Mouse (Mus musculus): Measurements from ENCODE around the gene Fam180a. TPM values are rescaled to one million over a fixed set of nuclear protein-coding genes. Genes with fewer than 3 reads are reported as not detected.

Fam180a gene
- total RNA-seq, 2 experiments from 2014 or later = 1.2 to 1.3 TPM

DNA sequence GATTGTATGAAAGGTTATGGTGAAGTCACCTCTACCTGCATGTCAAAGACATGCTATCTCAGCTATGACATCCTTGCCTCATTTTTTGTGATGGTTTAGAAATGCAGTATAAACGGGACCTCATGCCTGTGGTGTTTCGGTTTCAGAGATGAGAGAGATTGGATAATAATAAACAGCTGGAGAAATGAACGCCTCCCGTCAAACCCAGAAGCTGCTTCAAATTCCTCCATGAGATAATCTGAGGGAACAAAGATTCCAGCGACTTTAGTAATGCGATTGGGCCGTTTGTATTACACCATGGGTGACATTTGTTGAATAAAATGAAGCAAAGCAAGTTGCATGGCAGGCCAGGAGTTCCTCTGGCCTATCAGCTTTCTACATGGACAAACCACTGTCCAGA lies 16.5 kb downstream of the Fam180a start:
- DNase-seq = no peak

DNA sequence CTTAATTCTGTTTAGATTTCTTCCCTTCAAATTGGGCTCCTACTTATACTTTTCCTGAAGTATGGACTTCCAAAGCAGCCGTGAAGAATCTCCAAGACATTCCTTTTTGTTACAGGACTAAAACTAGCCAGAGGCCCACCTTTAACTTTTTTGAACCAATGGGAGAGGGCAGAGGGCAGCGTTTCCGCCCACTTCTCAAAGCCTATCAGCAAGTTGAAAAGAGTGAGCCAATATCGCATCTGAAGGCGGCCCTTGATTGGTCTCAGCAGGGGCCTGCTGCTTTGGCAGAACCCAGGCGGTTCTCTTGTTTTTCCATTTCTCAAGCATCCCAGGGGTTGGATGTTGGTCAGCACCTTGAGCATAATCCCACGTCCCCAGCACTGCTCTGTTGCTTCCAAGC lies 17.9 kb downstream of the Fam180a start, which contains the start of gene Slc13a4:
Slc13a4 (minus strand) TSS at position 95 of the 400 bp plus-strand sequence.
- DNase-seq = no peak

- no peak for DNase-seq
Observed at GRCm38 (mm10) chr6:35307136-35307535, 18.8 kb downstream of the Fam180a start.

- DNase-seq = no peak
Observed at GRCm38 (mm10) chr6:35303355-35303900, 22.5 kb downstream of the Fam180a start.

DNA sequence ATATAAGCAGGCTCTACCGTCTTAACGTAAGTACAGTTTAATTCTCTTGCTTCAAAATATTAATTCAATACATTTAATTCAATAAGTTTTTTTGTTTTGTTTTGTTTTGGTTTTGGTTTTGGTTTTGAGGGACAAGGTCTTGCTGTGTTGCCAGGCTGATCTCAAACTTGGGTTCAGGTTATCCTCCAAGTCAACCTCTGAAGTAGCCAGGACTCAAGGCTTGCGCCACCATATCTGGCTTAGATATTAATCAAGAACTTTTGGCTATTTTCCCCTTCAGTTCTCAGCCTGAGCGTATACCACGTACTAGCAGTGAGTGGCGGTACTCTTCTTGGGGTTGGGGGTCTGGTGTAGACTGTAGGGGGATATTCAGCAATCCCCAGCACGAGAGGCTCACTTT lies 23.4 kb downstream of the Fam180a start:
- DNase-seq = no peak

GRCm38 (mm10) chr6:35298323-35298722 lies 27.6 kb downstream of the Fam180a start:
- no peak for DNase-seq

DNA sequence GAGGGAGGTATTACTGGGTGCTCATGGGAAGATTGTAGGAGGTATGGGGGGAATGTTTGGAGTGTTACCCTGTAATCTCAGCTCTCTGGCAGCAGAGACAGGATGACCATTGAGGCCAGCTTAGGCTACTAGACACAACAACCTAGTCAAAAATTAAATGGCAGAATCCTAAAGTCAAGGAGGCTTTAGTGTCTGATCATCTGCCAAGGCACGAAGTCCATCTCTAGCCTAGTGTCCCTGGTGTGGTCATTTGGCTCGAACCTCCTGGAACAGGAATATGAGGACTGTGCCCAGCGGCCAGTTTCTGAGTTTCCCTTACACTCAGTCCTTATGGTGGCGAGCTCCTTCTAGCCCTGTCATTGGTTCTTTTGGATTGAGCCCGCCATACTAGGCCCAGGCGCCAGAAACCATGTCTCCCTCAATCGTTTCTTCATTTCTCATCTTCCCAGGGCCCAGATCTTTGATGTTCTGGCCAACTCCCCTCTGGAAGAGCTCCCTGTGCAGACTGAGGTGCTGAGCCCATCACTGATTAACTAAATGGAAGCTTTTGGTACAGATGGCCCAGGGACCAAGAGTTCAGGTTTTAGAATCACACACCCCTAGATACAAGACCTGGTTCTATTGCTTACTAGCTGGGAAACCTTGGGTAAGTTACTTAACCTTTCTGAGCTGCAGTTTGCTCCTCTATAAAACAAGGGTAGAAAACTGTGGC lies 28.3 kb downstream of the Fam180a start:
- DNase-seq = no peak

- DNase-seq = peak; percentile 18
Observed at GRCm38 (mm10) chr6:35297001-35297400, 28.9 kb downstream of the Fam180a start.

DNA sequence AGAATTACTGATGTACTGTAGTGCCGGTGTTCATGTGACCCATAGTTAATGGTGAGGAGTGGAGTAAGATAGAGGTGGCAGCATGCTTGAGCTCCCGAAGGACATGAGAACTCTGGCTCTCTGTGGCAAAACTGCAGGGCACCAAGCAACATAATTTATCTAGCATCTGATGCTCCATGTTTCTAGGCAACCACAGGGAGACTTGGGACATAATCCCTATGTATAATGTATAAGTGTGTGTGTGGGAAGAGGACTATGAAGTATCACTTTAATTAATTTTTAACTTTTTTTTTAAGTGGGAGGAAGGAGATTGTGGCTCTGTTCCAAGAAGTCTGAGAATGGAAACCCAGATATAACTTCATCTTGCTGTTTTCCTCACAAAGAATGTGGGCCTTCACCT lies 31.0 kb downstream of the Fam180a start:
- DNase-seq = no peak

- DNase-seq = no peak
Observed at GRCm38 (mm10) chr6:35289676-35290075, 36.3 kb downstream of the Fam180a start.

DNA sequence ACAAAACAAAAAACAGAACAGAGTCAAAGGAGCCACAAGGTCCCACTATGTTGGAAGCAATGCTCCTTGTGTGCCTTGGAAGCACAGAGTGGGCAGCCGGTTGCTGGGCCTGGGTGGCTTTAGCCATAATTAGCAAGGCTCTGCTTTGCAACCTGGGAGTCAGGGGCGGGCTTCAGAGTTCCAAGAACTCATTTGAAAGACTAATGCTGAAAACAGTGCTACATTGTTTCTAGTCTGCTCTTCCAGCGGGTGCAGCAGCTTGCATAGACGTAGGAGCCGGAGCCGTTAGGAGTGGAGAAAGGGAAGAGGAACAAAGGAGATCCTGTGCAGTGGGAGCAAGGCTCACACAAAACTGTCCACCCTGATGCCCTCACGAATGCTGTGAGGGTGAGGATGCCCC lies 37.0 kb downstream of the Fam180a start:
- no peak for DNase-seq

GRCm38 (mm10) chr6:35288114-35288761 lies 37.7 kb downstream of the Fam180a start:
- DNase-seq = peak; percentile 28

DNA sequence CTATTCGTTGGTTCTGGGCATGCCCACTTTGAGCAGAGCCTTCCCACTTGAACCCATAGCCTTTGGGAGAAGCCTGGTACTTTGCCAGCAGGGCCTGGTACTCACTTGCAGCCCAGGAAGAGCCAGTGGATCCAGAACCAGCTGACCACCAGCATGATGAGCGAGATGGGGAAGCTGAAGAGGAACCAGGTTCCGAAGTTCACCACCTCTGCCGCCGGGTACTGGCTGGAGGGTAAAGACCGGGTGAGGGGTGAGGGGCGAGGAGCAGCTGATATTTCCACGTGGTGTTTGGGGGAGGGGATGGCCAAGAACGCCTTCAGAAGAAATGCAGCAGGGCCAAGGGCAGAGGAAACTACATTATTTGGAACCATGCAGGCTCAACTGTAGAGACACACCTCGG lies 46.6 kb downstream of the Fam180a start:
- no peak for DNase-seq

- no peak for DNase-seq
Observed at GRCm38 (mm10) chr6:35277903-35278587, 47.9 kb downstream of the Fam180a start.

DNA sequence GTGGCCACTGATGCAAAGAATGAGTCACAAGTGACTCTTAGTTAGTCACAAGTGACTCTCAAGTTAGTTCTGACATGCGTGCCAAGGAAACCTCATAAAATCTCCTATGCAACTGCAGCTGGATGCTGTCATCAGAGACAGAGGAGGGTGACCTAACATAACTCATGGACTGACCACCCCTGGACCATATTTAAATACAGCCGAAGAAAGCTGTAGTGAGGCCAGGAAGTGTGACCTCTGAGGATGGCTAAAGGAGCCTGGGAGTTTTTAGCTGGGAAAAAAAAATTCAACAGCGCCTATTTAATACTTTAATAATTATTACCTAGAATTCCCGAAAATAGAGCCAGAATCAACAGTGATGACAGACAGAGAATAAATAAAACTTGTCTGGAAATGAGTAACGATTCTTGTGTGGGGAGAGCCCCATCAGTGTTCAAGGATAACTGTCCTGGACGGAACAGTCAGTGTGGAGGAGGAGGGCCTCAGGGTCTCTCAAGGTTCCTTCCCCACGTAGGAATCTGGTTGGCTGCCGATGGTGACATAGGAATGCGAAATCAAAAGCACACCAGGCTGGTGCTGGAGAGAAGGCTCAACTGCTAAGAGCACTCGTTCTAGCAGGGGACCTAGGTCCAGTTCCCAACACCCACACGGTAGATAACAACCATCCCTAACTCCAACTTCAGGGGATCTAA lies 52.4 kb downstream of the Fam180a start:
- DNase-seq = no peak

DNA sequence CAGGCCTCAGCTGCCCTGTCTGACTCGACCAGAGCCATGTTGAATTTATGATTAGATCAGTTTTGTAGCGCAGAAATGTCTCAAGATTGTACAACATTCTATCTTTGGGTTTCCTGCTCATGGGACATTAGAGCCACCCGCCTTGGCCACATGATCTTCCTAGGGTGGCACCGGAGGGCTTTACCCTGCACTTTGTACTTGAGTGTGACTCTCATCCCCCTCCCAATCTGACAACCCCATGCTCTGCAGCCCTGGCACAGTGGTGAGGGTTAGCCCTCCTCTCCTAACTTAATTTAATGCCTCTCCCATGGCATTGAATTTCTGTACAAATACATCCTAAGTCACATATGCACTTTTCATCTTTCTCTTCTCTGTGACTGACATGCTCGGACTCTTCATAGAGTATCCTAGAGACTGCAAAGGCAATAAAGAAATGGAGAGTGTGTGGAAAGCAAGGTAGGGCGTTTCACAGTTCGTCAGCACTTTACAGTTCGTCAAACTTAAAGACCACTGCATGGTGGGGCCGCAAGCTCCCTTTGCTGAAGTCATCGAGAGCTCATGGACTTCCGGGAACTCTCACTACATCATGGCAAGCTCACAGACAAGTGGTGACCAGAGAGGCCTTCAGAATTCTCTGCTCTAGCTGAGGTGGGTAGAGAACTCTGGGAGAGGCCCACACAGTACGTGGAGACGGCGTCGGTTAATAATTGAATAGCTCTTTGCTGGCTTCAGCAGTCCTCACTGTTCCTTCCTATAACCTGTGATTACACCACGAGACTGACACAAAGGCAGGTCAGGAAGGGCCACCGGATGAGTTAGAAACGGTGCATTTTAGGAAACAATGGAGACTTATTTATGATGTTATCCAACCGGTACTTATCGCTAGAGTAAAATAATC lies 53.8 kb downstream of the Fam180a start:
- no peak for DNase-seq

DNA sequence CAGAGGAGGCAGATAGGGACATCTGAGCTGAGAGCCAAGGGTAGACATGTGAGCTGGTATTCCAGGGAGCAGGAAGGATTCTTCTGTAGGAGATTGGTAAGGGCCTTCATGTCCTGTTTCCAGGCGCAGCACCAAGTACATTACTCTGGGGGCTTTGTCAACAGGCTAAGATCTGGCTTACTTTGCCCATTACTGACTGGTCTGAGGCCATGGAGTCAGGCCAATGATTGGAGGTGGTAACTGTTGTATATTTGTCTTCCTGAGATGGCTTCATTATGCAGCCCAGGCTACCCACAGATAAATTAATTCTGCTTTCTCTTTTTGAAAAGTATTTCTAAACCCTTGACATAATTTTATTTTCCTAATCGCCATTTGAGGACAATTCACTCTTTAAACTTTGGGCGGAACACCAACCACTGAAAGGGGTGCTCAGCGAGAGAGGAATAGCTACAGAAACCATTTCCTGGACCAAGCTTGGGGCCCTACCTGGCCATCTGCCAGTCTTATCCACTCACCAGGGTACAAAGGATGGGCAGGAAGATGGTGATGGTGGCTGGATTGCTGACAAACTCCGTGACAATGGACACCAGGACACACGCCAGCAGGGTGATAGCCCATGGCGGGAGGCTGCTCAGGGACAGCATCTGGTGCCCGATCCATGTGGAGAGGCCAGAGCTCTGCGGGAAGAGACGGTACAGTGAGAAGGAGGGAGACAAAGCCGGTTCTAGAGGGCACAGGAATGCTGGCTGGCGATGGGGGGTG lies 54.7 kb downstream of the Fam180a start:
- DNase-seq = no peak

GRCm38 (mm10) chr6:35269643-35270042 lies 56.3 kb downstream of the Fam180a start:
- DNase-seq = no peak

- no peak for DNase-seq
Observed at GRCm38 (mm10) chr6:35268711-35269110, 57.2 kb downstream of the Fam180a start.

GRCm38 (mm10) chr6:35265580-35266278 lies 60.2 kb downstream of the Fam180a start:
- no peak for DNase-seq
